Mouse (Mus musculus) forebrain, embryonic 10.5 days (tissue): Measurements from ENCODE around the gene Cntfr. TPM values are rescaled to one million over a fixed set of nuclear protein-coding genes. Genes with fewer than 3 reads are reported as not detected.
"Not testable (repeated sequence)": the region's sequence is repeated elsewhere in the genome, so short reads cannot be mapped to it uniquely, and the experiment has no call there.

Source experiments
- DNase-seq: peaks from one replicate; pipeline ENCODE4 v3.0.0-alpha.2; 2017; ENCODE audit warnings: low spot score; ENCODE audit errors: extremely low spot score
- H3K27ac ChIP-seq: fragments of 300-500 bp; sonication (generic); 2 replicates; pipeline ENCODE4 v1.5.1; 2016; ENCODE audit warnings: mild to moderate bottlenecking
- H3K27me3 ChIP-seq: fragments of 300-500 bp; sonication (generic); 2 replicates; pipeline ENCODE4 v1.6.1; 2016; ENCODE audit warnings: mild to moderate bottlenecking; ENCODE audit not compliant: poor library complexity, severe bottlenecking
- H3K36me3 ChIP-seq: fragments of 300-500 bp; sonication (generic); replicated peaks from 2 replicates; pipeline ENCODE4 v1.6.1; 2016; ENCODE audit warnings: mild to moderate bottlenecking, moderate library complexity
- H3K4me1 ChIP-seq: fragments of 300-500 bp; sonication (generic); 2 replicates; pipeline ENCODE4 v1.6.1; 2016
- H3K4me3 ChIP-seq: fragments of 300-500 bp; sonication (generic); 2 replicates; pipeline ENCODE4 v1.5.1; 2016; ENCODE audit warnings: mild to moderate bottlenecking, moderate library complexity
- H3K9me3 ChIP-seq: fragments of 300-500 bp; sonication (generic); 2 replicates; pipeline ENCODE4 v1.6.1; 2016; ENCODE audit warnings: mild to moderate bottlenecking, moderate library complexity
- WGBS: fragments of 180-500 bp; shearing (Covaris S2); methylation state at CpG from one replicate; pipeline ENCODE4 v1.1.7; 2016; 5-methylcytosine and 5-hydroxymethylcytosine counted together
- polyA plus RNA-seq: library from polyadenylated mRNA; unstranded; fragments of >200 nt; fragmentation: Nextera tagmentation; extraction: Ambion mirVana; gene quantifications from 2 replicates; pipeline ENCODE4 v1.2.1, GENCODE M21; 2016

Cntfr gene
- polyA plus RNA-seq, 1 experiment from 2014 or later, result 21.9 TPM

GRCm38 (mm10) chr4:41684131-41684930, 12.6 kb downstream of the Cntfr start:
- Histone ChIP-seq H3K27me3 (peaks cover 13% of the 10 kb centered on the region), H3K4me3 (peak overlapping the region; percentile 32; the same call in 1 of the 2 replicates), H3K27ac (peak overlapping the region; percentile 85), H3K4me1 (peaks cover 82% of the 10 kb centered on the region), H3K36me3 (peaks cover 26% of the 10 kb centered on the region)
- not testable (repeated sequence) for H3K9me3 ChIP-seq, DNase-seq
- under 1% methylated on average over 26 of the region's 27 CpGs for WGBS

DNA sequence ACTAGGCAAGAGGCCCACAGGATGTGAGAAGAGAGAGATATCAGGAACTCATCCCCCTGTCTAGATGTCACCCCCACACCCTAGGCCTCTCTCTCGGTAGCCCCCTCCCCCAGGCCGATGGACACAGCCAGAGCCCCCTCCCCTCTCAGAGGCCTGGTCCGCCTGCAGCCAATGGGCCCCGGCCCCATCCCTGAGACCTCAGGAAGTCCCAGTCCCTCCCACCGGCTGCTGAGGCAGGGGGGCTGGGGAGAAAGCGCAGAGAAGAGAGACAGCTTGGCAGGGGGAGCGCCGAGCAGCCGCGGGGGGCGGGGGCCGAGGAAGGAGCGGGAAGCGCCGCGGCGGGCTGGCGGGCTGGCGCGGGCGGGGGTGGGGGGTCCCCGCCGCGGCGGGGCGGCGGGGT, 13.6 kb downstream of the Cntfr start:
- Histone ChIP-seq H3K36me3 (peaks cover 37% of the 10 kb centered on the region), H3K27ac (peak overlapping the region; percentile 78; the same call in 1 of the 2 replicates), H3K27me3 (peaks cover 14% of the 10 kb centered on the region), H3K4me3 (peak overlapping the region; percentile 42), H3K4me1 (peaks cover 83% of the 10 kb centered on the region)
- 0% methylated on average over 7 of the region's 27 CpGs for WGBS
- H3K9me3 ChIP-seq, DNase-seq: not testable (repeated sequence)

DNA sequence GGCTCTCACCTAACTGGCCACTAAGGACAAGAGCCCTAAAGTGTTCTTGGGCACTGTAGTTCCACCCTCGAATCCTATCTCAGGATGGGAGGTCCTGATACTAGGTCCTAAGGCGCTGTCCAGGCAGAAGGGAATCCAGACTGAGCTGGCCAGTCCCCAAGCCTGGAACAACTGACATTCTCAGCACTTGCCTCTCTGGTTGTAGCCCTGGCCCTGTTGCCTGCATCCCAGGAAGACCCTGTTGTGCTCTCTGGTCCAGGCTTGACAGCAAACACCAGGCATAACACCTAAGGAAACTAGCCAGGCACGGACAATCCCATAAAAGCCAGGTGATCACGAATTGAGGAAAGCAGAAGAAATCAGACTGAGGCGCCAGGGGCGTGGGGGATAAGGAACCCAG, 14.1 kb downstream of the Cntfr start:
- H3K4me3 ChIP-seq, result peak overlapping the region; percentile 42; the same call in 1 of the 2 replicates
- no peak for DNase-seq
- H3K36me3 ChIP-seq, result peaks cover 39% of the 10 kb centered on the region
- H3K27ac ChIP-seq, result peak overlapping the region; percentile 70
- H3K4me1 ChIP-seq, result peaks cover 87% of the 10 kb centered on the region
- 17% methylated on average over 6 of the region's 6 CpGs for WGBS
- H3K9me3 ChIP-seq, result no peaks in the 10 kb centered on the region
- peaks cover 16% of the 10 kb centered on the region for H3K27me3 ChIP-seq

DNA sequence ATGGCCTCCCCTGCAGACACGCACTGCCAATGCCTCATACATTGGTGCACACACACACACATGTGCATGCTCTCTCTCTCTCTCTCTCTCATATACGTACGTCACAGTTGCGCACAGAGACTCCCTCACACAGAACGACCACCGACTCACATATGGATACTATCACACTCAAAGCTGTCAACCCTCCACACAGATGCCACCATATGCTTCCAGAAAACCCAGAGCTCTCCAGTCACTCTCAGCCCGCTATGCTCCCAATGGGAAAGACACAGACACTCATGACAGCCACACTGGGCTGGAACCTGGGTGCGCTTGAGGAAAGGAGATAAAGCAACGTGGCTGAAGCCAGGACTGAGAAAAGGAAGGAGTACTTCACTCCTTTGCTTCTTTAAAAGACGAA, 14.9 kb downstream of the Cntfr start:
- Histone ChIP-seq H3K27me3 (peaks cover 24% of the 10 kb centered on the region), H3K9me3 (no peaks in the 10 kb centered on the region), H3K36me3 (peaks cover 47% of the 10 kb centered on the region), H3K4me3 (no peak overlapping the region), H3K4me1 (peaks cover 87% of the 10 kb centered on the region), H3K27ac (peak overlapping the region; percentile 70; the same call in 1 of the 2 replicates)
- DNase-seq, result no peak
- 86% methylated on average over 10 of the region's 10 CpGs for WGBS

- WGBS, result 81% methylated on average over 4 of the region's 4 CpGs
- Histone ChIP-seq H3K9me3 (no peaks in the 10 kb centered on the region), H3K27me3 (peaks cover 32% of the 10 kb centered on the region), H3K27ac (peak overlapping the region; percentile 12; the same call in 1 of the 2 replicates), H3K4me3 (no peak overlapping the region), H3K4me1 (peaks cover 87% of the 10 kb centered on the region), H3K36me3 (peaks cover 54% of the 10 kb centered on the region)
- no peak for DNase-seq
These were observed 15.7 kb downstream of the Cntfr start for GRCm38 (mm10) chr4:41681176-41681575.

DNA sequence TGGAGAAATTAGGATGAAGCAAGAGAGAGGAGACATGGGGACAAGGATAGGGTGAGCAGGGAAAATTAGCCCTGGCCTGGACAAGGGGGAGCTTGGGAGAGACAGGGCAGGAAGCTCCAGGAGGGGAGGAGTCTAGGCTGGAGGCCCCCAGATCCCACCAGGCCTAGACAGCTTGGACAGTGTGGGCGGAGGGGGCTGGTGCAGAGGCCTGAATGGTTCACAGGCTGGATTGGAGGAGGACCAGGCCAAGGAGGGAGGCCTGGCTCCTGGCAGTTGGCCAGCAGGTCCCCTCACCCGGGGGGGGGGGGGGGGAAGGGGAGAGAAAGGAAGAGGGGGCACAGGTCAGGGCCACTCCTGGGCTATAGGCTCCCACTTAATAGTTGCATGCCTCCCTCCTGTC, 17.6 kb downstream of the Cntfr start:
- WGBS, result 90% methylated on average over 1 of the region's 2 CpGs
- Histone ChIP-seq H3K4me1 (peaks cover 92% of the 10 kb centered on the region), H3K27ac (peak overlapping the region; percentile 76), H3K4me3 (no peak overlapping the region), H3K9me3 (no peaks in the 10 kb centered on the region), H3K36me3 (peaks cover 70% of the 10 kb centered on the region), H3K27me3 (peaks cover 44% of the 10 kb centered on the region)
- no peak for DNase-seq

DNA sequence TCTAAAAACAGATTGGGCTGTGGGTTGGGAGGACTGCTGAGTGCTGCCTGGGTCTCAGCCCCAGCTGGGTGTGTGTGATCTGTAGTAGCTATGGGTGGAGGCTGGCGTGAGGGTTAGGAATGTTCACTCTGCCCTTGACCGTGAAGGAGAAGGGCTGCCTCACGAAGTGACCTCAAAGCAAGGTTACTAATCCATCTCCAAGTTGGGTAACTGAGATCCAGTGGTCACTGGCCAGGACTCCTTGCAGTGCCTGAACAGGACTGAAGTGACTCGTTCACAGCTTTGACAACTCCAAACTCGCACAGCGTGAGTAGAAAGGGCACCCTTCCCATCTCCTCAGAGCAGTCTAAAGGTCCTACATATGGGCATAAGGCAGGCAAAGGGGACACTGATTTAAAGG, 18.0 kb downstream of the Cntfr start:
- H3K4me1 ChIP-seq, result peaks cover 92% of the 10 kb centered on the region
- peaks cover 48% of the 10 kb centered on the region for H3K27me3 ChIP-seq
- no peaks in the 10 kb centered on the region for H3K9me3 ChIP-seq
- DNase-seq, result no peak
- no peak overlapping the region for H3K4me3 ChIP-seq
- WGBS, result 83% methylated on average over 6 of the region's 6 CpGs
- H3K36me3 ChIP-seq, result peaks cover 74% of the 10 kb centered on the region
- peak overlapping the region; percentile 76 for H3K27ac ChIP-seq

- H3K36me3 ChIP-seq, result peaks cover 80% of the 10 kb centered on the region
- peak overlapping the region; percentile 77 for H3K27ac ChIP-seq
- no peaks in the 10 kb centered on the region for H3K9me3 ChIP-seq
- WGBS, result 50% methylated on average over 13 of the region's 13 CpGs
- peaks cover 56% of the 10 kb centered on the region for H3K27me3 ChIP-seq
- no peak for DNase-seq
- no peak overlapping the region; the same call in 1 of the 2 replicates for H3K4me3 ChIP-seq
- H3K4me1 ChIP-seq, result peaks cover 97% of the 10 kb centered on the region
These were observed 19.8 kb downstream of the Cntfr start for GRCm38 (mm10) chr4:41677006-41677629.

- no peak for DNase-seq
- Histone ChIP-seq H3K36me3 (peaks cover 80% of the 10 kb centered on the region), H3K4me1 (peaks cover 99% of the 10 kb centered on the region), H3K27ac (peak overlapping the region; percentile 77), H3K4me3 (no peak overlapping the region), H3K9me3 (no peaks in the 10 kb centered on the region), H3K27me3 (peaks cover 52% of the 10 kb centered on the region)
- WGBS, result 76% methylated on average over 17 of the region's 17 CpGs
These were observed 20.5 kb downstream of the Cntfr start for GRCm38 (mm10) chr4:41676248-41677005.

DNA sequence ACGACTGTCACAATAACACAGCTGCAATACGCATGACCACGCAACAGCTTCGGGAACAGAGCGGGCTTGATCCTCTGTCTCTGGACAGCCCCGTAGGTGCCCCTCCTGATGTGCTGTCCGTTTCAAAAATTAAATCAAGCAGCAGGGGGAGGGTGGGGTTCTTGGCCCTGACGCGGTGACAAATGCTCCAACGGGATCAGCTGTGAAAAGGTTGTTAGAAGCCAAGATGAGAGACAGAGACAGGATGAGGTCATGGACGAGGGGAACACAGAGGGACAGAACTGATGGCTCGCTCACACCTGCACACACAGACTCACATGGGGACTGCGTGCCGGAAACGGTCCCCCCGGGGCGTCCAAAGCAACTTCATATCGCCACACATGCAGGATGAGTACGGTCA, 23.7 kb downstream of the Cntfr start:
- 60% methylated on average over 19 of the region's 19 CpGs for WGBS
- no peak for DNase-seq
- H3K4me1 ChIP-seq, result peaks cover 98% of the 10 kb centered on the region
- peaks cover 86% of the 10 kb centered on the region for H3K36me3 ChIP-seq
- no peak overlapping the region for H3K4me3 ChIP-seq
- H3K27ac ChIP-seq, result peak overlapping the region; percentile 89
- H3K27me3 ChIP-seq, result peaks cover 58% of the 10 kb centered on the region
- no peaks in the 10 kb centered on the region for H3K9me3 ChIP-seq

DNA sequence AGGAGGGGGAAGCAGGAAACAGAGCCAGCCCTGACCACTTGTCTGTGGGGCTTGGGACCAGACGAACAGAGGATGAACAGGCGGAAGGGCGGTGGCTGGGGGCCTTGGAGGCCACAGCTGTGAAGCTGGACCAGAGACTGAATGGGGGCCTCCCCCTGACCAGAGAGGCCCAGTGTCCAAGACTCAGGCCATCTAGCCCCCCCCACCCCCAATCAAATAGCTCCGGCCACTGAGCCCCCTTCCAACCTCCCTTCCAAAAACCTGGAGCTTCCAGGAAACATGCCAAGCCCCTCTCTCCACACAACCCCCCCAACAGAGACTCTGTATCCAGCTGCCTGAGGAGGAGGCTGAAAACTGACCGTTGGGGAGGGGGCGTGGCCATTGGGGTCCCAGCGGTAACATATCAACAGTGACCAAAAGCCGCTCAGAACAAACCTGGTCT, 24.3 kb downstream of the Cntfr start:
- H3K27ac ChIP-seq, result peak overlapping the region; percentile 89
- WGBS, result 7% methylated on average over 8 of the region's 8 CpGs
- peaks cover 53% of the 10 kb centered on the region for H3K27me3 ChIP-seq
- DNase-seq, result no peak
- peaks cover 95% of the 10 kb centered on the region for H3K4me1 ChIP-seq
- peaks cover 90% of the 10 kb centered on the region for H3K36me3 ChIP-seq
- no peaks in the 10 kb centered on the region for H3K9me3 ChIP-seq
- H3K4me3 ChIP-seq, result peak overlapping the region; percentile 38

DNA sequence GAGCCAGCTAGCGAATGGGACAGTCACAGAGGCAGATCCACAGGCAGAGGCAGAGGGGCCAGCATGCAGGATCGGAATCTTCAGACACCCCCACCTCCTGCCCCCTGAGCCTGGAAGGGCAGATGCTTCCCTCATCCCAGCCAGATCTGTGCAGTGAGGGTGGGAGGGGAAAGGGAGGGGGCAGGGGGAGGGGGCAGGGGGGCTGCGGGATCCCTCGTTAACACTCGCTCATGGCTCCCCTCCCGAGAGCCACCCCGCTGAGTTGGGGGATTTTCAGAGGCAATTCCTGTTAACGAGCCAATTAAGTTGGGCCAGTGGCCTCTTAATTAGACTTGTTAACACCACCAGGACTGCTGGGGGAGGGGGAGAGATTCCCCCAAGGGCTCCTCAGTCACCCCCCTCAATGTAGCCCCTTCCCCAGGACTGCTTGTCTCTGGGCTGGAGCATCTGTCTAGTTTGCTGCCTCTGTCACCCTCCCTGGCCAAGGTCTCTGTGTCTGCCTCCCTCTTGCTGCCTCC, 24.9 kb downstream of the Cntfr start:
- WGBS, result 3% methylated on average over 8 of the region's 8 CpGs

More for the DNA sequence above, 24.9 kb downstream of the Cntfr start:
- DNase-seq, result peak; percentile 87
- peaks cover 90% of the 10 kb centered on the region for H3K36me3 ChIP-seq
- H3K27ac ChIP-seq, result peak overlapping the region; percentile 89
- peaks cover 48% of the 10 kb centered on the region for H3K27me3 ChIP-seq
- H3K9me3 ChIP-seq, result no peaks in the 10 kb centered on the region
- peaks cover 93% of the 10 kb centered on the region for H3K4me1 ChIP-seq
- peak overlapping the region; percentile 38 for H3K4me3 ChIP-seq
